Mouse (Mus musculus): ENCODE measurements around the gene Btg1. TPM values are rescaled to one million over a fixed set of nuclear protein-coding genes. Genes with fewer than 3 reads are reported as not detected.

Gene Btg1
- polyA plus RNA-seq, 1 experiment from 2014 or later: 47.5 TPM

DNA sequence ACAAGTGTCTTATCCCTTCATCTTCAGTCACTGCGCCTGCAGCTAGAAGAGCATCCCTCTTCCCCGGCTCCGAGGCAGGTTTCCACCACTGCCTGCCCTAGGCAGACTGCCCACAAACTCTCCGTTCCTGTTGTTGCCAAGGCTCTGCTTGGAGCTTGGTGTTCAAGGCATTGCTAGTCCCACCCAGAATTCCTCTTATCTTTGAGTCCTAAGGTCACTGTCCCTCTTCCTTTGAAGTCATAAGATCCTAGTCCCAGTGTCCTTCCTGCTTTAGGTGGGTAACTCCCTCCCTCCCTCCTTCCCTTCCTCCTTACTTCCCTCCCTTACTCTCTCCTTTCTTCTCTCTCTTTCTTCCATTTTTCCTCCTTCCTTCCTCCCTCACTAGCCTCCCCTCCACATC, 46.2 kb downstream of the Btg1 start:
- no peak overlapping the region for H3K9ac ChIP-seq (ENCODE audit: low read length)
- H3K4me3 ChIP-seq (ENCODE audit: low read depth, low read length): no peak overlapping the region
- 77% methylated on average over 4 of the region's 4 CpGs for WGBS
- no peaks in the 10 kb centered on the region for H3K27me3 ChIP-seq (ENCODE audit: control insufficient read depth, insufficient read depth, low read length)
- ATAC-seq (ENCODE audit: low FRiP score) (no peak), DNase-seq (ENCODE audit: low spot score, missing footprints) (peak; percentile 35)
- no peak overlapping the region for H3K27ac ChIP-seq (ENCODE audit: low read depth, low read length)
- no peaks in the 10 kb centered on the region for H3K36me3 ChIP-seq (ENCODE audit: control insufficient read depth, insufficient read depth, low read length)
- no peak overlapping the region for H3K4me2 ChIP-seq
- peaks cover 7% of the 10 kb centered on the region; the same call in 1 of the 2 replicates for H3K4me1 ChIP-seq (ENCODE audit: control insufficient read depth, insufficient read depth, low read length)
- no peaks in the 10 kb centered on the region for H3K9me3 ChIP-seq (ENCODE audit: control insufficient read depth, low read length)

- ATAC-seq (ENCODE audit: low FRiP score): no peak
- 92% methylated on average over 9 of the region's 9 CpGs for WGBS
Observed at GRCm38 (mm10) chr10:96663739-96664430, 47.1 kb downstream of the Btg1 start.

More at GRCm38 (mm10) chr10:96663739-96664430, 47.1 kb downstream of the Btg1 start:
- no peak overlapping the region for H3K9ac ChIP-seq (ENCODE audit: low read length)
- peaks cover 4% of the 10 kb centered on the region; the same call in 1 of the 2 replicates for H3K4me1 ChIP-seq (ENCODE audit: control insufficient read depth, insufficient read depth, low read length)
- no peaks in the 10 kb centered on the region for H3K27me3 ChIP-seq (ENCODE audit: control insufficient read depth, insufficient read depth, low read length)
- no peaks in the 10 kb centered on the region for H3K36me3 ChIP-seq (ENCODE audit: control insufficient read depth, insufficient read depth, low read length)
- DNase-seq (ENCODE audit: low spot score, missing footprints): no peak
- H3K4me3 ChIP-seq (ENCODE audit: low read depth, low read length): no peak overlapping the region
- H3K4me2 ChIP-seq: no peak overlapping the region
- no peaks in the 10 kb centered on the region for H3K9me3 ChIP-seq (ENCODE audit: control insufficient read depth, low read length)
- H3K27ac ChIP-seq (ENCODE audit: low read depth, low read length): no peak overlapping the region
